Mouse (Mus musculus): ENCODE measurements at regions not wholly inside any gene's neighbourhood (a gene's known extent, or its start where the extent isn't known, plus 50 kb on each side); places are given as distances from the start of the nearest gene placed in this dataset.
A peak's percentile ranks its signal among the peaks of the same experiment; 100 is the strongest.

- no peak overlapping the region for H3K27ac ChIP-seq
- H3K4me3 ChIP-seq (replicated peaks) = no peak overlapping the region
- H3K27me3 ChIP-seq = no peaks in the 10 kb centered on the region
- H3K9ac ChIP-seq (replicated peaks) = no peak overlapping the region
- WGBS = 65% methylated on average over 2 of the region's 2 CpGs
- no peaks in the 10 kb centered on the region for H3K4me1 ChIP-seq (replicated peaks)
- no peak for ATAC-seq (ENCODE audit: insufficient number of reproducible peaks, insufficient read depth, low FRiP score, low TSS enrichment, low read depth)
- no peaks in the 10 kb centered on the region for H3K9me3 ChIP-seq
- no peak overlapping the region for H3K4me2 ChIP-seq
- H3K36me3 ChIP-seq = no peaks in the 10 kb centered on the region
Measured at GRCm38 (mm10) chr8:53956148-53956547, 121.3 kb upstream of the Vegfc start.

DNA sequence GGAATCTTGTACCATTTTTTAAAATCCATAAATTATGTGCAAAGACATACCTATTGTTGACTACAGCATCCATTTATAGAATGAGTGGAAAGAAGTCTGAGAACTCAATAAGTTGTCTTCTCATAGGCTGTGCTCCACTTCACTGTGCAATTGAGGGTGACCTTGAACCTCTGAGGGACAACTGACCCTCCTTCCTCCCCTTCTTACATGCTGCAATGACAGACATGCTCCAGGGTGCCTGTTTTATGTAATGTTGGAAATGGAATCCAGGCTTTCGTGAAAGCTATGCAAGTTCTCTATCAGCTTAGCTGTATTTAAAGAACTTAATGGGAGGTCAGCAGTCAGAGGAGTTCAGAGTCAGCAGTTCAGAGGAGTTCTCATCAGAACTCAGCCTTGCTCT, 118.9 kb upstream of the Vegfc start:
- H3K4me3 ChIP-seq (replicated peaks) = no peak overlapping the region
- H3K9me3 ChIP-seq = no peaks in the 10 kb centered on the region
- H3K36me3 ChIP-seq = no peaks in the 10 kb centered on the region
- H3K9ac ChIP-seq (replicated peaks) = no peak overlapping the region
- no peaks in the 10 kb centered on the region for H3K27me3 ChIP-seq
- WGBS = 64% methylated on average over 1 of the region's 1 CpGs
- ATAC-seq (ENCODE audit: insufficient number of reproducible peaks, insufficient read depth, low FRiP score, low TSS enrichment, low read depth) = no peak
- H3K27ac ChIP-seq = no peak overlapping the region
- no peak overlapping the region for H3K4me2 ChIP-seq
- H3K4me1 ChIP-seq (replicated peaks) = no peaks in the 10 kb centered on the region

DNA sequence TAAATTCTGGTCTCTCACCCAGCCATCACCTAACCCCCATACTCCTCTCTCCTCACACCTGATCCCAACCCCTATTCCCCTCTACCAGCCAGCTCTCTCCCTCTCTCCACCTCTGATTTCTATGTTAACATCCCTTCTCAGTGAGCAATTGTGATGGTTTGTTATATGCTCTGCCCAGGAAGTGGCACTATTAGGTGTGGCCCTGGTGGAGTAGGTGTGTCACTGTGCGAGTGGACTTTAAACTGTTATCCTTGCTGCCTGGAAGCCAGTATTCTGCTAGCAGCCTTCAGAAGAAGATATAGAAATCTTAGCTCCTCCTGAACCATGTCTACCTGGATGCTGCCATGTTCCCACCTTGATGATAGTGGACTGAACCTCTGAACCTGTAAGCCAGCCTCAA, 114.4 kb upstream of the Vegfc start:
- H3K9ac ChIP-seq (replicated peaks) = no peak overlapping the region
- ATAC-seq (ENCODE audit: insufficient number of reproducible peaks, insufficient read depth, low FRiP score, low TSS enrichment, low read depth) = no peak
- WGBS = 82% methylated on average over 1 of the region's 1 CpGs
- no peaks in the 10 kb centered on the region for H3K27me3 ChIP-seq
- no peaks in the 10 kb centered on the region for H3K4me1 ChIP-seq (replicated peaks)
- H3K36me3 ChIP-seq = no peaks in the 10 kb centered on the region
- no peak overlapping the region for H3K27ac ChIP-seq
- H3K4me3 ChIP-seq (replicated peaks) = no peak overlapping the region
- H3K4me2 ChIP-seq = no peak overlapping the region
- no peaks in the 10 kb centered on the region for H3K9me3 ChIP-seq

DNA sequence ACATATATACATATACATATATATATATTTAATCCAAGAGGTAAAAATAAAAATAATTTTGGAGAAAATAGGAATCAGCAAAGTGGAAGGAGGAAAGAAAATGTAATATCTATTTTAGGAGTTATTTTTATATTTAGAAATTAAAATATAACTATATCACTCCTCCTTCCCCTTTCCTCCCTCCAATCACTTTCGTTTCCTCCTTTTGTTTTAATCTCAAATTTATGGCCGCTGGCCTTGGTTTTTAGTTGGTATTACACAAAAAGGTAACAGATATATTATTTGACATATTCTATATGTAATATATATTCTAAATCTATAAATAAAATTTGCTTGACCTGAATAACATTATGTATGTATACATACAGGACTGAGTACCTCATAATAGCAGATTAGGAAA, 93.1 kb upstream of the Vegfc start:
- Histone ChIP-seq H3K27me3 (no peaks in the 10 kb centered on the region), H3K36me3 (no peaks in the 10 kb centered on the region), H3K9me3 (no peaks in the 10 kb centered on the region), H3K4me2 (no peak overlapping the region), H3K27ac (no peak overlapping the region), H3K4me1 (replicated peaks) (no peaks in the 10 kb centered on the region), H3K9ac (replicated peaks) (no peak overlapping the region), H3K4me3 (replicated peaks) (no peak overlapping the region)
- WGBS = 83% methylated on average over 2 of the region's 2 CpGs
- ATAC-seq (ENCODE audit: insufficient number of reproducible peaks, insufficient read depth, low FRiP score, low TSS enrichment, low read depth) = no peak

GRCm38 (mm10) chr8:53985685-53986084, 91.7 kb upstream of the Vegfc start:
- Histone ChIP-seq H3K9me3 (no peaks in the 10 kb centered on the region), H3K27me3 (no peaks in the 10 kb centered on the region), H3K36me3 (no peaks in the 10 kb centered on the region), H3K4me3 (replicated peaks) (no peak overlapping the region), H3K27ac (no peak overlapping the region), H3K4me2 (no peak overlapping the region), H3K4me1 (replicated peaks) (no peaks in the 10 kb centered on the region), H3K9ac (replicated peaks) (no peak overlapping the region)
- 97% methylated on average over 1 of the region's 1 CpGs for WGBS
- ATAC-seq (ENCODE audit: insufficient number of reproducible peaks, insufficient read depth, low FRiP score, low TSS enrichment, low read depth) = no peak

DNA sequence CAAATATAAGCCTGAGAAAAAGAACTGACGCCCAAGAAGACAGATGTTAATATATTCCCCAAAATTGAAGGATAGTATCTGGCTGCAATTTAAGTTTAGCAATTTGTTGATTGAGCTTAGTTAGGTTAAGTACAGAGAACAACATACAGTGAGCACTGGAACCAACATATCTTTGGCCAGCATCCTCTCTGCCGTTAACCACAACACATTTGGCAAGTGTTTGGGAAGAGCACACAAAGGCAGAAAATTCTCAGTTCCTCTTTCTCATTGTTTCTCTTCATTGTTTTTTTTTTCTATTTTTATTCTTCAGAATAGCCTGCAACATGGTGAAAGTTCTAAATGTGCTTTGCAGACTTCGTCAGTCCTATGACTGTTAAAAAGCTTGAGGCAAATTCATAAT, 83.2 kb upstream of the Vegfc start:
- no peak for ATAC-seq (ENCODE audit: insufficient number of reproducible peaks, insufficient read depth, low FRiP score, low TSS enrichment, low read depth)
- no peaks in the 10 kb centered on the region for H3K4me1 ChIP-seq (replicated peaks)

GRCm38 (mm10) chr8:53997461-53997860, 79.9 kb upstream of the Vegfc start:
- WGBS = 30% methylated on average over 2 of the region's 2 CpGs
- Histone ChIP-seq H3K4me1 (replicated peaks) (no peaks in the 10 kb centered on the region), H3K27me3 (no peaks in the 10 kb centered on the region), H3K4me3 (replicated peaks) (no peak overlapping the region), H3K27ac (no peak overlapping the region), H3K4me2 (no peak overlapping the region), H3K9me3 (no peaks in the 10 kb centered on the region), H3K36me3 (no peaks in the 10 kb centered on the region), H3K9ac (replicated peaks) (no peak overlapping the region)
- peak; percentile 10; the same call in 1 of the 2 replicates for ATAC-seq (ENCODE audit: insufficient number of reproducible peaks, insufficient read depth, low FRiP score, low TSS enrichment, low read depth)

More for the DNA sequence above, 83.2 kb upstream of the Vegfc start:
- 90% methylated on average over 3 of the region's 3 CpGs for WGBS
- H3K9ac ChIP-seq (replicated peaks) = no peak overlapping the region
- H3K27ac ChIP-seq = no peak overlapping the region
- H3K9me3 ChIP-seq = peaks cover 5% of the 10 kb centered on the region; the same call in 1 of the 2 replicates
- no peak overlapping the region for H3K4me3 ChIP-seq (replicated peaks)
- H3K4me2 ChIP-seq = no peak overlapping the region
- no peaks in the 10 kb centered on the region for H3K36me3 ChIP-seq
- no peaks in the 10 kb centered on the region for H3K27me3 ChIP-seq

GRCm38 (mm10) chr8:54002948-54003347, 74.5 kb upstream of the Vegfc start:
- no peak for ATAC-seq (ENCODE audit: insufficient number of reproducible peaks, insufficient read depth, low FRiP score, low TSS enrichment, low read depth)
- 0 out of 2 replicates have a peak, but pooled peaks cover 4% of the 10 kb centered on the region for H3K27me3 ChIP-seq
- WGBS = 82% methylated on average over 1 of the region's 1 CpGs

DNA sequence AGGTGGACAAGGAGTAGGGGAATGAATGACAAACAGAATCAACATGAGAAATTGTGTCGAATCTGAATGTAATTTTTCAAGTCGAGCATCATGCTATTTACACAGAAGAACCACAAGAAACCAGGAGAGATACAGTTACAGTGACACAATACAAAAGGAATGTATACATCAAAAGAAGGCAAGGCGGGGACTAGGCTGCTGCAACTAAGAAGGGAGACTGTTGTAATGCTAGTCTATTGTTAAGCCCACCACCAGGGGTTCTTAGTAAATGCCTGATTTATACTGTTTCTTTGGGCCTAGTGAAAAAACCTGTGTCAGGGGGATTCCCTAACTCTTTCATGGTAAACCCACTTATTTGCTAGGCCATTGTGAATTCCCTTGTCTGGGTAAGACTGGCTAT, 63.3 kb upstream of the Vegfc start:
- Histone ChIP-seq H3K9me3 (no peaks in the 10 kb centered on the region), H3K4me1 (replicated peaks) (no peaks in the 10 kb centered on the region), H3K4me3 (replicated peaks) (no peak overlapping the region), H3K27me3 (no peaks in the 10 kb centered on the region), H3K9ac (replicated peaks) (no peak overlapping the region), H3K4me2 (no peak overlapping the region), H3K36me3 (no peaks in the 10 kb centered on the region), H3K27ac (no peak overlapping the region)
- 72% methylated on average over 3 of the region's 3 CpGs for WGBS
- no peak for ATAC-seq (ENCODE audit: insufficient number of reproducible peaks, insufficient read depth, low FRiP score, low TSS enrichment, low read depth)

More at GRCm38 (mm10) chr8:54002948-54003347, 74.5 kb upstream of the Vegfc start:
- no peak overlapping the region for H3K4me3 ChIP-seq (replicated peaks)
- no peaks in the 10 kb centered on the region for H3K4me1 ChIP-seq (replicated peaks)
- no peaks in the 10 kb centered on the region for H3K9me3 ChIP-seq
- H3K36me3 ChIP-seq = no peaks in the 10 kb centered on the region
- no peak overlapping the region for H3K4me2 ChIP-seq
- H3K27ac ChIP-seq = no peak overlapping the region
- no peak overlapping the region for H3K9ac ChIP-seq (replicated peaks)

DNA sequence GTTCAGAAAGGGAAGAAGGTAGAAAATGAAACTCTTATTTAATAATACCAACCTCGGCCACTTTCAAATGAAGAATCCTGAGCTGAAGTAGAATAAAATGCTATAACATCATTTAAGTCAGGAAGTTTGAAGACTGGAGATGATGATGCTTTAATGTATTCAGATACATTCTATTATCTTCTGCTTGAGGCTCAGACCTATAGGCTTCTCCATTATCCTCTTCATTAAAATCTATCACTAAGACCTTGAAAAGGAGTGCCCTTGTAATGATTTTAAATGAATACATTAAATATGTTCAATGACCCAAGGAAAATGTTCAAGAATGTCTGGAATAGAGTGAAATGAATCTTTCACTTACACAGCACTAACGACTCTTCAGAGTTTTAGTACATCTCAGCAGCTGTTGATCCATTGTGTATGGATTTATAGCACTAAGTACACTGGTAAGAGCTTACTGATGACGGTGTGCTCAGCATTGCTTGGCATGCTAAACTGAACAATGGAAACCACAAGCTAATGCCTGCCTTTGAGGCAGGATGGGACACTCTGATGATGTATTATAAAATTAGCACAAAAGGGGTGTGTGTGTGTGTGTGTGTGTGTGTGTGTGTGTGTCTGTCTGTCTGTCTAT, 58.8 kb upstream of the Vegfc start:
- Histone ChIP-seq H3K9me3 (no peaks in the 10 kb centered on the region), H3K27ac (no peak overlapping the region), H3K4me3 (replicated peaks) (no peak overlapping the region), H3K4me2 (no peak overlapping the region), H3K27me3 (no peaks in the 10 kb centered on the region), H3K9ac (replicated peaks) (no peak overlapping the region), H3K36me3 (no peaks in the 10 kb centered on the region), H3K4me1 (replicated peaks) (no peaks in the 10 kb centered on the region)
- ATAC-seq (ENCODE audit: insufficient number of reproducible peaks, insufficient read depth, low FRiP score, low TSS enrichment, low read depth) = no peak
- WGBS = 76% methylated on average over 3 of the region's 3 CpGs
